Mouse (Mus musculus): ENCODE results near the gene Zbtb26. TPM values are rescaled to one million over a fixed set of nuclear protein-coding genes. Genes with fewer than 3 reads are reported as not detected.

Gene Zbtb26
- polyA plus RNA-seq (2016; fragmentation: Nextera tagmentation; extraction: Ambion mirVana), result 9.8 and 11.0 TPM in 2 replicates

- Histone ChIP-seq H3K27ac (peak within 1 kb of the TSS; percentile 95), H3K4me1 (peaks cover 24% of the 10 kb centered on the region), H3K27me3 (ENCODE audit: poor library complexity, severe bottlenecking) (no peaks in the 10 kb centered on the region), H3K36me3 (replicated peaks) (peaks cover 11% of the 10 kb centered on the region; the same call in 1 of the 2 replicates), H3K4me3 (peak within 1 kb of the TSS; percentile 84), H3K9me3 (no peaks in the 10 kb centered on the region)
- DNase-seq (ENCODE audit: extremely low spot score, low spot score), result peak; percentile 98
- WGBS, result under 1% methylated on average over 51 of the region's 51 CpGs
These were observed at the start of gene Zbtb26, which contains the start of the genes Zbtb6 and Rabgap1 for GRCm38 (mm10) chr2:37442611-37443591. TSS of gene Zbtb26 (minus strand) at chr2:37443135. TSS of gene Zbtb6 (minus strand) at chr2:37443171. TSS of gene Rabgap1 (plus strand) at chr2:37443279.

- H3K36me3 ChIP-seq (replicated peaks), result peaks cover 90% of the 10 kb centered on the region
- H3K27ac ChIP-seq, result no peak overlapping the region
- WGBS, result 92% methylated on average over 2 of the region's 2 CpGs
- H3K4me3 ChIP-seq, result no peak overlapping the region
- no peak for DNase-seq (ENCODE audit: extremely low spot score, low spot score)
- H3K4me1 ChIP-seq, result no peaks in the 10 kb centered on the region
- no peaks in the 10 kb centered on the region for H3K27me3 ChIP-seq (ENCODE audit: poor library complexity, severe bottlenecking)
- no peaks in the 10 kb centered on the region for H3K9me3 ChIP-seq
These were observed 46.0 kb upstream of the Zbtb26 start for GRCm38 (mm10) chr2:37488956-37489355.

- H3K9me3 ChIP-seq, result no peaks in the 10 kb centered on the region
- no peak for DNase-seq (ENCODE audit: extremely low spot score, low spot score)
- H3K36me3 ChIP-seq (replicated peaks), result peaks cover 87% of the 10 kb centered on the region
These were observed 43.5 kb upstream of the Zbtb26 start for GRCm38 (mm10) chr2:37486408-37486807.

GRCm38 (mm10) chr2:37485370-37485769, 42.4 kb upstream of the Zbtb26 start:
- Histone ChIP-seq H3K27ac (no peak overlapping the region), H3K4me1 (no peaks in the 10 kb centered on the region), H3K36me3 (replicated peaks) (peaks cover 84% of the 10 kb centered on the region), H3K9me3 (no peaks in the 10 kb centered on the region), H3K27me3 (ENCODE audit: poor library complexity, severe bottlenecking) (no peaks in the 10 kb centered on the region), H3K4me3 (no peak overlapping the region)
- no peak for DNase-seq (ENCODE audit: extremely low spot score, low spot score)
- WGBS, result 97% methylated on average over 1 of the region's 1 CpGs

More at GRCm38 (mm10) chr2:37486408-37486807, 43.5 kb upstream of the Zbtb26 start:
- H3K27me3 ChIP-seq (ENCODE audit: poor library complexity, severe bottlenecking), result no peaks in the 10 kb centered on the region
- H3K4me3 ChIP-seq, result no peak overlapping the region
- H3K4me1 ChIP-seq, result no peaks in the 10 kb centered on the region
- H3K27ac ChIP-seq, result no peak overlapping the region

GRCm38 (mm10) chr2:37484165-37484564, 41.2 kb upstream of the Zbtb26 start:
- Histone ChIP-seq H3K27me3 (ENCODE audit: poor library complexity, severe bottlenecking) (no peaks in the 10 kb centered on the region), H3K4me1 (no peaks in the 10 kb centered on the region), H3K36me3 (replicated peaks) (peaks cover 81% of the 10 kb centered on the region), H3K27ac (no peak overlapping the region), H3K9me3 (no peaks in the 10 kb centered on the region), H3K4me3 (no peak overlapping the region)
- DNase-seq (ENCODE audit: extremely low spot score, low spot score), result no peak
- WGBS, result 94% methylated on average over 2 of the region's 2 CpGs

GRCm38 (mm10) chr2:37480039-37480438, 37.1 kb upstream of the Zbtb26 start:
- Histone ChIP-seq H3K27ac (no peak overlapping the region), H3K27me3 (ENCODE audit: poor library complexity, severe bottlenecking) (no peaks in the 10 kb centered on the region), H3K36me3 (replicated peaks) (peaks cover 88% of the 10 kb centered on the region), H3K9me3 (no peaks in the 10 kb centered on the region), H3K4me3 (no peak overlapping the region), H3K4me1 (no peaks in the 10 kb centered on the region)
- WGBS, result 94% methylated on average over 2 of the region's 2 CpGs
- DNase-seq (ENCODE audit: extremely low spot score, low spot score), result no peak

GRCm38 (mm10) chr2:37479559-37479958, 36.6 kb upstream of the Zbtb26 start:
- H3K27me3 ChIP-seq (ENCODE audit: poor library complexity, severe bottlenecking), result no peaks in the 10 kb centered on the region
- H3K27ac ChIP-seq, result no peak overlapping the region
- H3K9me3 ChIP-seq, result no peaks in the 10 kb centered on the region
- H3K4me3 ChIP-seq, result no peak overlapping the region
- H3K36me3 ChIP-seq (replicated peaks), result peaks cover 86% of the 10 kb centered on the region
- H3K4me1 ChIP-seq, result no peaks in the 10 kb centered on the region
- DNase-seq (ENCODE audit: extremely low spot score, low spot score), result no peak

GRCm38 (mm10) chr2:37466266-37466665, 23.3 kb upstream of the Zbtb26 start:
- Histone ChIP-seq H3K4me1 (no peaks in the 10 kb centered on the region), H3K4me3 (no peak overlapping the region), H3K27ac (no peak overlapping the region), H3K36me3 (replicated peaks) (peaks cover 33% of the 10 kb centered on the region), H3K9me3 (no peaks in the 10 kb centered on the region), H3K27me3 (ENCODE audit: poor library complexity, severe bottlenecking) (no peaks in the 10 kb centered on the region)
- DNase-seq (ENCODE audit: extremely low spot score, low spot score), result no peak
- 97% methylated on average over 4 of the region's 4 CpGs for WGBS

- DNase-seq (ENCODE audit: extremely low spot score, low spot score), result no peak
- Histone ChIP-seq H3K36me3 (replicated peaks) (peaks cover 17% of the 10 kb centered on the region), H3K9me3 (no peaks in the 10 kb centered on the region; the same call in 1 of the 2 replicates), H3K27ac (no peak overlapping the region), H3K4me1 (no peaks in the 10 kb centered on the region), H3K27me3 (ENCODE audit: poor library complexity, severe bottlenecking) (no peaks in the 10 kb centered on the region), H3K4me3 (no peak overlapping the region)
- 94% methylated on average over 4 of the region's 4 CpGs for WGBS
These were observed 17.8 kb upstream of the Zbtb26 start for GRCm38 (mm10) chr2:37460707-37461106.

- under 1% methylated on average over 22 of the region's 24 CpGs for WGBS
- H3K36me3 ChIP-seq (replicated peaks), result peaks cover 3% of the 10 kb centered on the region; the same call in 1 of the 2 replicates
- H3K27me3 ChIP-seq (ENCODE audit: poor library complexity, severe bottlenecking), result no peaks in the 10 kb centered on the region
- no peak for DNase-seq (ENCODE audit: extremely low spot score, low spot score)
- H3K27ac ChIP-seq, result peak overlapping the region; percentile 97
- H3K4me3 ChIP-seq, result peak overlapping the region; percentile 98
- no peaks in the 10 kb centered on the region for H3K9me3 ChIP-seq
- H3K4me1 ChIP-seq, result peaks cover 21% of the 10 kb centered on the region
These were observed 9.4 kb upstream of the Zbtb26 start for GRCm38 (mm10) chr2:37452376-37452760.

GRCm38 (mm10) chr2:37451667-37452375, 8.9 kb upstream of the Zbtb26 start:
- Histone ChIP-seq H3K27ac (peak overlapping the region; percentile 97), H3K4me1 (peaks cover 21% of the 10 kb centered on the region), H3K9me3 (no peaks in the 10 kb centered on the region), H3K27me3 (ENCODE audit: poor library complexity, severe bottlenecking) (no peaks in the 10 kb centered on the region), H3K4me3 (peak overlapping the region; percentile 98), H3K36me3 (replicated peaks) (peaks cover 5% of the 10 kb centered on the region; the same call in 1 of the 2 replicates)
- DNase-seq (ENCODE audit: extremely low spot score, low spot score), result peak; percentile 93
- WGBS, result 9% methylated on average over 44 of the region's 44 CpGs

- Histone ChIP-seq H3K9me3 (no peaks in the 10 kb centered on the region), H3K27me3 (ENCODE audit: poor library complexity, severe bottlenecking) (no peaks in the 10 kb centered on the region), H3K4me3 (peak overlapping the region; percentile 87), H3K4me1 (peaks cover 18% of the 10 kb centered on the region), H3K36me3 (replicated peaks) (peaks cover 39% of the 10 kb centered on the region), H3K27ac (peak overlapping the region; percentile 96)
- 32% methylated on average over 7 of the region's 7 CpGs for WGBS
- DNase-seq (ENCODE audit: extremely low spot score, low spot score), result no peak
These were observed 11.3 kb downstream of the Zbtb26 start for GRCm38 (mm10) chr2:37431609-37432008.

Data from forebrain, embryonic 10.5 days (tissue).